Mouse (Mus musculus): ENCODE measurements around the gene Tmed2. TPM values are rescaled to one million over a fixed set of nuclear protein-coding genes. Genes with fewer than 3 reads are reported as not detected.
"Not testable (repeated sequence)": the region's sequence is repeated elsewhere in the genome, so short reads cannot be mapped to it uniquely, and the experiment has no call there.

Tmed2 gene
- total RNA-seq, 2 experiments from 2014 or later: 103 to 122 TPM

GRCm38 (mm10) chr5:124524943-124525342 lies 15.6 kb upstream of the Tmed2 start:
- no peak for DNase-seq (ENCODE audit: low spot score in 2 of 2)

GRCm38 (mm10) chr5:124528351-124528750 lies 12.1 kb upstream of the Tmed2 start:
- DNase-seq (ENCODE audit: low spot score in 2 of 2): no peak

- DNase-seq (ENCODE audit: low spot score in 2 of 2): no peak
These were observed 11.7 kb upstream of the Tmed2 start for GRCm38 (mm10) chr5:124528791-124529190.

- DNase-seq (ENCODE audit: low spot score in 2 of 2): no peak
These were observed 11.3 kb upstream of the Tmed2 start for GRCm38 (mm10) chr5:124529191-124529651.

GRCm38 (mm10) chr5:124529697-124530096 lies 10.8 kb upstream of the Tmed2 start:
- DNase-seq (ENCODE audit: low spot score in 2 of 2): no peak

- DNase-seq (ENCODE audit: low spot score in 2 of 2): peak; percentile 69 to 80
These were observed 9.6 kb upstream of the Tmed2 start, which contains the start of gene Rilpl1 for GRCm38 (mm10) chr5:124530655-124531582. Gene Rilpl1, minus strand, starts transcription at chr5:124531391.

GRCm38 (mm10) chr5:124531583-124531930 lies 8.9 kb upstream of the Tmed2 start:
- no peak for DNase-seq (ENCODE audit: low spot score in 2 of 2)

- no peak for DNase-seq (ENCODE audit: low spot score in 2 of 2)
These were observed 8.0 kb upstream of the Tmed2 start for GRCm38 (mm10) chr5:124532451-124532850.

GRCm38 (mm10) chr5:124535016-124535415 lies 5.5 kb upstream of the Tmed2 start:
- no peak for DNase-seq (ENCODE audit: low spot score in 2 of 2)

- peak; percentile 29 to 47 for DNase-seq (ENCODE audit: low spot score in 2 of 2)
These were observed 3.7 kb upstream of the Tmed2 start for GRCm38 (mm10) chr5:124536776-124537175.

GRCm38 (mm10) chr5:124538813-124539792 lies 1.4 kb upstream of the Tmed2 start:
- DNase-seq (ENCODE audit: low spot score in 2 of 2): peak; percentile 72 to 77

- DNase-seq (ENCODE audit: low spot score in 2 of 2): no peak
These were observed 590 bp upstream of the Tmed2 start for GRCm38 (mm10) chr5:124539905-124540304.

- peak in 1 of 2 experiments; percentile 29 for DNase-seq (ENCODE audit: low spot score in 2 of 2)
These were observed 558 bp downstream of the Tmed2 start for GRCm38 (mm10) chr5:124540905-124541601.

GRCm38 (mm10) chr5:124541602-124541973 lies 1.1 kb downstream of the Tmed2 start:
- DNase-seq (ENCODE audit: low spot score in 2 of 2): no peak

- not testable (repeated sequence) for DNase-seq (ENCODE audit: low spot score in 2 of 2)
These were observed 10.2 kb downstream of the Tmed2 start for GRCm38 (mm10) chr5:124550737-124551136.

GRCm38 (mm10) chr5:124551349-124552093 lies 11.0 kb downstream of the Tmed2 start:
- DNase-seq (ENCODE audit: low spot score in 2 of 2): not testable (repeated sequence)

GRCm38 (mm10) chr5:124552094-124552472 lies 11.6 kb downstream of the Tmed2 start:
- no peak for DNase-seq (ENCODE audit: low spot score in 2 of 2)

- peak; percentile 88 to 92 for DNase-seq (ENCODE audit: low spot score in 2 of 2)
These were observed 12.2 kb downstream of the Tmed2 start, which contains the start of gene Ddx55 for GRCm38 (mm10) chr5:124552558-124553307. Gene Ddx55, plus strand, starts transcription at chr5:124552864.

- no peak for DNase-seq (ENCODE audit: low spot score in 2 of 2)
These were observed 13.1 kb downstream of the Tmed2 start for GRCm38 (mm10) chr5:124553607-124554006.

Data from left cerebral cortex, adult 18-20 months (tissue).